Mouse (Mus musculus) kidney, adult 2 months (tissue): ENCODE data around the gene Kirrel3.

ENCODE experiments used
- CTCF ChIP-seq: fragments of 200-500 bp; conservative IDR thresholded peaks from 2 replicates; pipeline ENCODE4 v1.5.1; 2011; ENCODE audit warnings: low read depth, mild to moderate bottlenecking, control low read depth, low read length, moderate library complexity, mixed read lengths; ENCODE audit not compliant: insufficient read depth, insufficient read length
- POLR2A ChIP-seq: fragments of 200-500 bp; IDR thresholded peaks from one replicate; pipeline ENCODE4 v1.6.1; 2011; ENCODE audit warnings: low read depth, low read length, control low read depth

- TF ChIP-seq CTCF (no peak), POLR2A (no peak)
These were observed 218.0 kb downstream of the Kirrel3 start for GRCm38 (mm10) chr9:34703547-34704300.
